Mouse (Mus musculus): ENCODE data around the gene Snrnp35. TPM values are rescaled to one million over a fixed set of nuclear protein-coding genes. Genes with fewer than 3 reads are reported as not detected.
A peak's percentile ranks its signal among the peaks of the same experiment; 100 is the strongest.

Gene Snrnp35
- total and polyA plus RNA-seq, 2 experiments from 2014 or later: 4.4 to 14.0 TPM

DNA sequence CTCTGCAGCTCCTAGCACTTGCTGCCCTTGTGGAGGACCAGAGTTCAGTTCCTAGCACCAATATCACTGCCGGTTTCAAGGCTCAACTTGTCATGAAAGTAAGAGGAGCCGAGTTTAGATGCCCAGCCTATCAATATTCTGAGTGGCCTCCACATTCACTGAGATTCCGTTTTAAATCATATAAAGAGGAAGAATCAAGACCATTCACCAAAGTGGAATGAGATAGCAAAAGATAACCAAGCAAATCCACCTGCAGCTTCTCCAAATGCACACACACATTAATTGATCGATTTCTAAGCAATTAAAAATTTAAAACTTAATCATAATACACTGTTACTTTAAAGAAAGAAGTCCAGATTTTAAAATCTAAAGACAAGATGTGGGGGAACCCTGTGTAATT is 1.2 kb upstream of the Snrnp35 start:
- Histone ChIP-seq H3K27ac (ENCODE audit: low read depth) (no peak overlapping the region), H3K9ac (replicated peaks; ENCODE audit: low read depth, low read length) (no peak overlapping the region), H3K4me1 (ENCODE audit: control insufficient read depth, insufficient read depth) (peaks cover 18% of the 10 kb centered on the region), H3K4me2 (ENCODE audit: low read depth, low read length) (no peak overlapping the region), H3K4me3 (ENCODE audit: low read depth, low read length) (no peak overlapping the region), H3K9me3 (replicated peaks; ENCODE audit: control insufficient read depth, low read length) (no peaks in the 10 kb centered on the region), H3K36me3 (replicated peaks; ENCODE audit: control insufficient read depth, insufficient read depth, low read length) (no peaks in the 10 kb centered on the region), H3K27me3 (ENCODE audit: control insufficient read depth, insufficient read depth, low read length) (no peaks in the 10 kb centered on the region)
- TF ChIP-seq EP300 (IDR thresholded peaks at IDR 0.05; ENCODE audit: low read depth) (no peak), CTCF (IDR thresholded peaks at IDR 0.05; ENCODE audit: low read depth) (no peak)
- DNase-seq (ENCODE audit: low spot score): no peak
- ATAC-seq (ENCODE audit: insufficient read depth, low read depth): no peak
- 87% methylated on average over 4 of the region's 4 CpGs for WGBS

DNA sequence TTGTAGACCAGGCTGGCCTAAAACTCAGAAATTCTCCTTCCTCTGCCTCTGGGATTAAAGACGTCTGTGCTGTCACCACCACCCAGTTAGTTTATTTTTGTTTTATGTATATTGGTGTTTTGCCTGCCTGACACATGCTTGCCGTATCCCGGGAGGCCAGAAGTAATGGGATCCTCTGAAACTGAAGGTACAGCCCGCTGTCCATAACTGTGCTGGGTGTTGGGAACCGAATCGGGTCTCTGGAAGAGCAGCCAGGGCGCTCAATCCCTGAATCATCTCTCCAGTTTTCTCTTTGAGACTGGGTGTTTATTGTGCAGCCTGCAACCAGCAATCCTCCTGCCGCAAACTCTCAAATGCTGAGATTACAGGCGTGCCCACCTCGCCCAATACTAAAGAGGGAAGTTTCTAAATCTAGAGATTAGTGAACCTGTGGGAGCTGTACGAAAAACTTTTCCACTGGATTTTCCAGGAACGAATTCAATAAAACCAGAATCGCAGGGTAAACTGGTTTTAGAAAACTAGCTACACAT is 433 bp upstream of the Snrnp35 start:
- Histone ChIP-seq H3K4me2 (ENCODE audit: low read depth, low read length) (peak overlapping the region; percentile 78), H3K9ac (replicated peaks; ENCODE audit: low read depth, low read length) (peak overlapping the region; percentile 84), H3K9me3 (replicated peaks; ENCODE audit: control insufficient read depth, low read length) (no peaks in the 10 kb centered on the region), H3K4me3 (ENCODE audit: low read depth, low read length) (peak overlapping the region; percentile 69), H3K27ac (ENCODE audit: low read depth) (peak overlapping the region; percentile 100), H3K36me3 (replicated peaks; ENCODE audit: control insufficient read depth, insufficient read depth, low read length) (no peaks in the 10 kb centered on the region), H3K4me1 (ENCODE audit: control insufficient read depth, insufficient read depth) (peaks cover 18% of the 10 kb centered on the region), H3K27me3 (ENCODE audit: control insufficient read depth, insufficient read depth, low read length) (no peaks in the 10 kb centered on the region)
- DNase-seq (ENCODE audit: low spot score) (peak; percentile 11), ATAC-seq (ENCODE audit: insufficient read depth, low read depth) (no peak)
- TF ChIP-seq EP300 (IDR thresholded peaks at IDR 0.05; ENCODE audit: low read depth) (no peak), CTCF (IDR thresholded peaks at IDR 0.05; ENCODE audit: low read depth) (no peak)
- WGBS: 4% methylated on average over 13 of the region's 13 CpGs

DNA sequence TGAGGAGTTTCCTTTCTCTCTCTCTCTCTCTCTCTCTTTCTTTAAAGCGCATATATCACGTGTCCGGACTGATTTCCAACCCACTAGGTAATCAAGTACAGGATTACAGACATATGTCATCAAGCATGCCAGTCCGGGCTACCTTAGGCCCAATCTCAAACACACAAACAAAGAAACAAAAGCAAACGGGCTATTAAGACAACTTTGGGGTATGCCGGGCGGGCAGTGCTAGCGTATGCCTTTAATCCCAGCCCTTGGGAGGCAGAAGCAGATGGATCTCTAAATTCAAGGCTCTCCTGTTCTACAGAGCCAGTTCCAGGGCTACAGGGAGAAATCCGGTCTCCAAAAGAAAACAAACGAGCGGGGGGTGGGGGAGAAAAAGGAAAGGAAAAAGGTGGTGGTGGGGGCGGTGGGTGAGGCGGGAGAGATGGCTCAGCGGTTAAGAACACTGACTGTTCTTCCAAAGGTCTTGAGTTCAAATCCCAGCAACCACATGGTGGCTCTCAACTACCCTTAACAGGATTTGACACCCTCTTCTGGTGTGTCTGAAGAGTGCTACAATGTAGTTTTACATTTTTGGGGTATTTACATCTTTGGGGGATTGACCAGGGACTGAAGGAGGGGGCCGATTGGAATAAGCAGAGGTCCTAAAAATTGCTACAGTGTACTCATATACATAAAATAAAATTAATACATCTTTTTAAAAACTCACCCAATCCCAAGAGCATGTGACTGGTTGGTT is 892 bp downstream of the Snrnp35 start:
- H3K27ac ChIP-seq (ENCODE audit: low read depth): peak overlapping the region; percentile 100
- H3K4me2 ChIP-seq (ENCODE audit: low read depth, low read length): peak overlapping the region; percentile 78
- DNase-seq (ENCODE audit: low spot score) (peak; percentile 49), ATAC-seq (ENCODE audit: insufficient read depth, low read depth) (no peak; the same call in none of the 2 replicates)
- H3K9ac ChIP-seq (replicated peaks; ENCODE audit: low read depth, low read length): peak overlapping the region; percentile 84
- WGBS: 9% methylated on average over 15 of the region's 15 CpGs
- H3K36me3 ChIP-seq (replicated peaks; ENCODE audit: control insufficient read depth, insufficient read depth, low read length): no peaks in the 10 kb centered on the region
- peaks cover 13% of the 10 kb centered on the region; the same call in 1 of the 2 replicates for H3K4me1 ChIP-seq (ENCODE audit: control insufficient read depth, insufficient read depth)
- no peaks in the 10 kb centered on the region for H3K27me3 ChIP-seq (ENCODE audit: control insufficient read depth, insufficient read depth, low read length)
- no peaks in the 10 kb centered on the region for H3K9me3 ChIP-seq (replicated peaks; ENCODE audit: control insufficient read depth, low read length)
- peak overlapping the region; percentile 69 for H3K4me3 ChIP-seq (ENCODE audit: low read depth, low read length)
- no peak for TF ChIP-seq EP300 (IDR thresholded peaks at IDR 0.05; ENCODE audit: low read depth)

DNA sequence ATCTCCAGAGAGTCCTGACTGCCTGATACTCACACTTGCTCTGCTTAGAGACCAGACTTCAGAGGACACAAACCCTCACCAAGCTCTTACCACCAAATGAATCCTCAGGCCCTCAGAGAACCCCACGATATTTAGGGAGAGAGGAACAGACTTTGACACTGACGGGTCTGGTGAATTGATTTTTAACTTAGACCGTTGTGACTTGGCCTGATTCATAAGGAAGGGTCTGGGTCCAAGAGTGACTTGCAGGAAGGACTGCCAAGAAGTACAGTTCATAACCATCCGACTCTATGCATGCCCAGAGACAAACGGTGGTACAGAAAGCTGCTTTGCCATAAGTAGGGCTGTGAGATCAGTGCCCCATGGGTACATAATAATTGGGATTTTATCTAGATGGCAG is 2.7 kb downstream of the Snrnp35 start:
- TF ChIP-seq EP300 (IDR thresholded peaks at IDR 0.05; ENCODE audit: low read depth) (no peak), CTCF (IDR thresholded peaks at IDR 0.05; ENCODE audit: low read depth) (no peak)
- Histone ChIP-seq H3K4me3 (ENCODE audit: low read depth, low read length) (no peak overlapping the region), H3K9me3 (replicated peaks; ENCODE audit: control insufficient read depth, low read length) (no peaks in the 10 kb centered on the region), H3K4me2 (ENCODE audit: low read depth, low read length) (no peak overlapping the region), H3K27me3 (ENCODE audit: control insufficient read depth, insufficient read depth, low read length) (no peaks in the 10 kb centered on the region), H3K4me1 (ENCODE audit: control insufficient read depth, insufficient read depth) (peaks cover 11% of the 10 kb centered on the region; the same call in 1 of the 2 replicates), H3K36me3 (replicated peaks; ENCODE audit: control insufficient read depth, insufficient read depth, low read length) (peaks cover 8% of the 10 kb centered on the region; the same call in 1 of the 2 replicates), H3K27ac (ENCODE audit: low read depth) (no peak overlapping the region), H3K9ac (replicated peaks; ENCODE audit: low read depth, low read length) (no peak overlapping the region)
- 88% methylated on average over 5 of the region's 5 CpGs for WGBS
- no peak for ATAC-seq (ENCODE audit: insufficient read depth, low read depth)
- DNase-seq (ENCODE audit: low spot score): no peak

DNA sequence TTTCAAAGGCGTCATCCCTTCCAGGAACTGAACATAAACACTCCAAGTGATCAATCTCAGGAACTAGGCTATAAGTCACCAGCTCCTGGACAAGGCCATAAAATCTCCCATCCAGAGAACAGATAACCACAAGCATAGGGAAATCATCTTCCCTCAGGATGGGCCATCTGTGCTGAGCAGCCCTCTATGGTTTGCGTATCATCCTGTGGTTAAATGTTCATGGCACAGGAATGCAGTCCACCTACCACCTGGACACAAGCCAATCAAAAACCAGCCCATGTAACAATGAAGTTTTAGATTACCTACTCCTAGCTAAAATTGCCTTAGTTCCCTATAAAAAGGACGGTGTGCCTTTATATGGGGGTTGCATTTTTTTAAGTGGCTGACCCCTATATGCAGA is 6.0 kb downstream of the Snrnp35 start:
- H3K27ac ChIP-seq (ENCODE audit: low read depth): no peak overlapping the region
- H3K9ac ChIP-seq (replicated peaks; ENCODE audit: low read depth, low read length): no peak overlapping the region
- peaks cover 7% of the 10 kb centered on the region; the same call in 1 of the 2 replicates for H3K4me1 ChIP-seq (ENCODE audit: control insufficient read depth, insufficient read depth)
- WGBS: 91% methylated on average over 3 of the region's 3 CpGs
- no peaks in the 10 kb centered on the region for H3K9me3 ChIP-seq (replicated peaks; ENCODE audit: control insufficient read depth, low read length)
- no peak for DNase-seq (ENCODE audit: low spot score)
- H3K4me3 ChIP-seq (ENCODE audit: low read depth, low read length): no peak overlapping the region
- TF ChIP-seq EP300 (IDR thresholded peaks at IDR 0.05; ENCODE audit: low read depth) (no peak), CTCF (IDR thresholded peaks at IDR 0.05; ENCODE audit: low read depth) (no peak)
- no peak overlapping the region for H3K4me2 ChIP-seq (ENCODE audit: low read depth, low read length)
- ATAC-seq (ENCODE audit: insufficient read depth, low read depth): no peak
- H3K36me3 ChIP-seq (replicated peaks; ENCODE audit: control insufficient read depth, insufficient read depth, low read length): peaks cover 40% of the 10 kb centered on the region
- no peaks in the 10 kb centered on the region for H3K27me3 ChIP-seq (ENCODE audit: control insufficient read depth, insufficient read depth, low read length)
